Mouse (Mus musculus): Measurements from ENCODE around the gene Zfp266.

Gene Zfp266

DNA sequence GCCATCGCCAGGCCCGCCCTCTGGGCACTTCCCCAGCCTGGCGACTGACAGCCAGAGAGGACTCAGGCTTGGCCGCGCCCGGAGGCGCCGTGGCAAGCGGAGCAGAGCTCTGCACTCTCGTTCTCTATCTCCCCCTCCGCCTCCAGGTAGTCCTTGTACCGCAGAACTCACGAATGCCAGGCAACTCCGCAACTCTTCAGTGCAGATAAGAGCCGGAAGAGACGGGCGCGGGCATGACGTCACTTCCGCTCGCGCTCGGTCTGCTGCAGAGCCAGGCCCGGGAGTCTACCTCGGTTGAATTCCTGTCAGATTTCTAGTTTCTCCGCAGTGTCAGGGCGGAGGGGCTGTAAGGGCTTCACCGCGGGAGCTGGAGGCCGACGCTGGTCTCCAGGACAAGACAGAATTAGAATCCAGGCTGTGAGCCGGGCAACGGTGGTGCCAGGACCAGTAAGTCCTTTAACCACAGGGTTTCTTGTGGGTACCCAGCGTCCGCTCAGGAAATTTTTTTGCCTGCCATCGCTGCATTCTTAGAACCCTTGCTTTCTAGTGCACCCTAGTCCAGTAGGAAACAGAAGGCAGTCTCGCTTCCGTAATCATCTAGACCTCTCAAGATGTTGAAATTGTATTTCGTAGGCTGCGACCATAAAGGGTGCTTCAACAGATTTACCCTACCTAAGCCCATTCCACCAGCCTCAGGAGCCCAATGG lies 28.5 kb downstream of the Zfp266 start, which contains the start of gene Zfp426:
TSS of gene Zfp426 (minus strand) at position 220 of the 707 bp plus-strand sequence.
- DNase-seq (ENCODE audit: low spot score in 2 of 2), result peak; percentile 85

DNA sequence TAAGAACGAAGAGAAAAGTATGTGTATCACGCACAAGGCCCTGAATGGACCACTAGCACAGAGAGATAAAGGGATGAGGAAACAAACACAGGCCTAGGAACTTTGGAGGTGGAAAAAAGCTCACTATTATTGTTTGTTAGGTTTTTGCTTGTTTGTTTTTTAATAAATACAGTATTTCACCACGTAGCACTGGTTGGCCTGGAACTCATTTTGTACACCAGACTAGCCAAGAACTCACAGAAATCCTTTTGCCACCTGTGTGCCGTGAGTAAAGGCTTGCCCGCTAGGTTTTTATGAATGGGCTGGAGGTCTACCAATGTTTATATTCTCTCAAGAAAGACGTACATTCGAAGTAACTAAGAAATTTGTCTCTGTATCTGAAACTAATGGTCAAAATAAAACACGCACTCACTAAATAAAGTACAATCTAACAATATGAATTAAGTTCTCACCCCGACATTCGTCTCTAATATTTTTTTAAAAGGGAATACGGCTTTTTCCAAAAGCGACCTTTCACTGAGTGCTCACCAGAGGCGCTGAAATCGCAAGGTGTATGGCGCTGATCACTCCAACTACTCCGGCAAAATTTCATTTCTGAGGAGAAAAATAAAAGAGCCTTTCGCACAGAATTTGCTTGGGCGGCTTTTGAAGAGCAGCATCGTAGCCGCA lies 29.2 kb downstream of the Zfp266 start:
- DNase-seq (ENCODE audit: low spot score in 2 of 2), result no peak

DNA sequence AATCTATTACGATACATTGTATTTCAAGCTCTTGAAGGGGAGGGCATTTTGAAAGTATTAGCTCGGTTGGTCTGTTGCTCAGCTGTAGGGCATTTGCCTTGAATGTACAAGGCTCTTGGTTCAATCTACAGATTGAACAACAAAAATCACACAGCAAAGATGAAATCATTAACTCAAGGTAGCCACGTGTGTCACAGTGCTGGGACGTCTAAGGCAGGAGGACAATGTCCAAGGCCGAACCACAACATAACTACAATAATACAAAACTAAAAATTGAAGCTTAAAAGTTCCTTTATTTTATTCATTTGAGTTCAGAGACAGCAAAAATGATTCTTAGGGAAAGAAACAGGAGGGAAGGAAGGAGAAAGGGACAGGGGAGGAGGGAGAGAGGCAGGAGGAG lies 31.7 kb downstream of the Zfp266 start:
- DNase-seq (ENCODE audit: low spot score in 2 of 2), result no peak

DNA sequence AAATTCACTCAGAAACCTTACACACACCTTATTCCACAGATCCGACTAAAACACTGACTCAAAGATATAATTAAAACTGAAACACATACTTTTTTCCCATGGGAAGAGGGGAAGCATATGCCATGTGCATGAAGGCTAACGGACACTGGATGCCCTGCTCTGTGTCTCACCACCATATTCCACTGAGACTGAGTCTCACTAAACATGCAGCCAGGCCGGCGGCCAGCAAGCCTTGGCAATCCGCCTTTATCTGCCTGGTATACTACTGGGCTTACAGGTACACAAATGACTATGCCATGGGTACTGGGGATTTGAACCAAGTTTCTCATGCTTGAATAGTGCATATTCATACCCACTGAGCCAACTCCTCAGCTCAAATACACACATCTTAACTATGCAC lies 41.8 kb downstream of the Zfp266 start:
- DNase-seq (ENCODE audit: low spot score in 2 of 2), result no peak

DNA sequence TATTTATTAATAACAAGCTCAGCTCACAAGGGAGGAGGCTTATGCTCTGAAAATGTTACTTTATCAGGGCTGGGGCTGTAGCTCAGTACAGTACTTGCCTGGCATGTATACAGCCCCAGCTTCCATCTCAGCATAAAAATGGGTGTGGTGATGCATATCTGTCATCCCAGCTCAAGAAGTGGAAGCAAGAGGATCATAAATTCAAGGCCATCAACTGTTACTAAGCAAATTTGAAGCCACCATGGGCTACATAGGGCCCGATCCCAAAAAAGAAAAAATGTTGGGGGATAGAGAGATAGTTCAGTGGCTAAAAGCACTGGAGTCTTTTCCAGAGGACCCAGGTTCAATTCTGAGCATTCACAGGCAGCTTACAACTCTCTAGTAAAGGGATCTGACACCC lies 44.6 kb downstream of the Zfp266 start:
- no peak for DNase-seq (ENCODE audit: low spot score in 2 of 2)

DNA sequence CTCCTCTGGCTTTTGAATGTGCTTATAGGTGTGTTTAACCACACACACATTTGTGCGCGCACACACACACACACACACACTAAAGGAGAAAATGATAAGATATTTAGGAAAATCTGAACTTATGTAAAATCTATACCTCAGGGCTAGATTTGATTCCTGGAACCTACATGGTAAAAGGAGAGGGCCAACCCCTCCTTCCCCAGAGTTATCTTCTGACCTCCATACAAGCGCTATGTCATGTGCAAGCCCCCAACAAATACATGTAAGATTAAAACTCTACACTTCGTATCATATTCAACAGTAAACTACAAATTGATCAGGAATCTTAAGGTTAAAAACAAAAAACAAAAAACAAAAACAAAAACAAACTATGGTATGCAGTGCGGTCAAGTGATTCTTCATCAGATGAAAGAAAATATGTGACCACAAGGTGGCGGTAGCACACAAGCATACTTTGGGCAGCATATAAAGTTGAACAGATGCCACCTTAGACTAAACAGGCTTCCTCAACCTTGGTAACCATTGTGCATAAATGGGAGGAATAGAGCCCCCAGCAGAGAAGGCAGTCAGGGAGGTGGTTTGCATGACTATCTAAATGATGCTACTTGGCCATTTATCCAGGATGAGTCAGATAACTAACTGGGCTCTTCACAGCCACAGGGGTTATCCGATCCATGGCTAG lies 54.3 kb downstream of the Zfp266 start:
- peak; percentile 30 to 59 for DNase-seq (ENCODE audit: low spot score in 2 of 2)

DNA sequence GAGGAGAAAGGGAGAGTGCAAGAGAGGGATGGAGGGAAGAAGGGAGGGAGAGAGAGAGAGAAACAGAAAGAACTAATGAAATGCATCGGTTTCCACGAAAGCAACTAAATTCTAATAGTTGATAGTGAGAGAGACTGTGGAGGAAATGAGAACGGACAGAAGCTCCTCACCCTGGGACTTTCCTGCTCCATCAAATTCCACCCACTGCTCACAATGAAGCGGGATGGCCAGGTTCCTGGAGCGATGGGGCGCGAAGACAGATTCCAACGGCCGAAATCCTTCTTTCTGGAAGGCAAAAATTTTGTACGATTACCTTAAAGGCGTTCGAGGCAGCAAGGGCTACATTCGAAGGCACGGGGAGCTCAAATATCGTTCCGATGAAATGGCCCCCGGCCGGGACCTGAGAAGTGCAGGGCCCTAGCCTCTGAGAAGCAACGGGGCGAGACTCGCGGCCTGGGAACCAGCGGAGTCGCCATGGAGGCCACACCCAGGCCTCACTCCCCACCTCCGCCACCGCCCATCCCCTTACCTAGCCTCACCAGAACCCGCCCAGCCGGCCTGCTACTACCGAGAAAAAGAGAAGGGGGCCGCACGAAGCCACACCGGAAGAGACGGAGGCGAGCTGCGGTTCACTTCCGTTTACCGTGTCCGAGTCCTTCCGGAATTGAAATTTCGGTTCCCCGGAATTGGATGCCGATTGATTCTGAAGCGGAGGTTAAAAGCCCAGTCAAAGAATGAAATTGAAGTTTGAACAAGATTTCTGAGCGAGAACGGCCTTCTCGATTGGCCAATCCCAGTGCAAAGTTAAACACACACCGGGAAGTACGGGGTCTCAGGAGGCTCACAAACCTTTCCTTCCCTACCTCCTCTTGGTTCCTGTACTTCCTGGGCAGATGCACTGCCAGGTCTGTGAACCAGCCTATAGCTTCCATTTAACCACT lies 61.6 kb downstream of the Zfp266 start, which contains the start of gene Zfp26:
TSS of gene Zfp26 (minus strand) at position 786 of the 941 bp plus-strand sequence.
- peak; percentile 79 for DNase-seq (ENCODE audit: low spot score in 2 of 2)

DNA sequence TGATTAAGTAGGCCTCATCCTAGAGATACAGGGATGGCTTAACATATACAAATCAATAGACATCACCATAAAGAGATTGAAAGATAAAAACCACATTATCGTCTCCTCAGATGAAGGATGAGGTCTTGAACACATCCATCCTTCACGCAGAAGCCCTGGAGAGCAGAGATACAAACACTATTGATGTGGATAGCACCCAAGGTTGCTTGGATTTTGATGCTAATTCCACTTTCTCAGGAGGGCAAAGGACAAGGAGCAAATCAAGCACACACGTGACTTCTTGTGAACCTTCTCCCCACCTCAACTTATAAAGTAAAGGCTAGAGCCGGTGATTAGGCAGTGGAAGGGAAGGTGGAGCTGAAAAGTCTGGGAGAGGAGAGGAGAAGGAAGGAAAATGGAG lies 67.6 kb downstream of the Zfp266 start:
- no peak for DNase-seq (ENCODE audit: low spot score in 2 of 2)

DNA sequence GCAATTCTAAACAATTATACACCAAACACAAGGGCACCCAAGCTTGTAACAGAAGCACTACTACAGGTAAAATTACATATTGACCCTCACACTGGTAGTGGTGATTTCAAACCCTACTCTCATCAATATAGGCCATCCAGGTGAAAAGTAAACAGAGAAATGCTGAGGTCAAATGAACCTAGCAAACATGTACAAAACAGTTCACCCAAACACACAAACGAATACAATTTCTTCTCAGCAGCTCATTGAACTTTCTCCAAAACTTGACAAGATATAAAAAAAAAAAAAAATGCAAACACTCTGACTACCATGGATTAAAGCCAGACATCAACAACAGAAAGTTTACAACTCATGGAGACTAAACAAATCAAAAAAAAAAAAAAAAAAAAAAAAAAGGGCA lies 69.7 kb downstream of the Zfp266 start:
- DNase-seq (ENCODE audit: low spot score in 2 of 2), result no peak
